Mouse (Mus musculus): ENCODE measurements at regions not wholly inside any gene's neighbourhood (a gene's known extent, or its start where the extent isn't known, plus 50 kb on each side); places are given as distances from the start of the nearest gene placed in this dataset.

- ATAC-seq (ENCODE audit: insufficient number of reproducible peaks, low FRiP score, low TSS enrichment) = no peak
Measured at GRCm38 (mm10) chr12:26075638-26076254, 339.3 kb downstream of the Rnf144a start.

GRCm38 (mm10) chr12:26072180-26072579 lies 342.9 kb downstream of the Rnf144a start:
- no peak for ATAC-seq (ENCODE audit: insufficient number of reproducible peaks, low FRiP score, low TSS enrichment)

- peak; percentile 60 for ATAC-seq (ENCODE audit: insufficient number of reproducible peaks, low FRiP score, low TSS enrichment)
Measured at GRCm38 (mm10) chr12:26071610-26072009, 343.4 kb downstream of the Rnf144a start.

GRCm38 (mm10) chr12:26068685-26069008 lies 346.4 kb downstream of the Rnf144a start:
- no peak for ATAC-seq (ENCODE audit: insufficient number of reproducible peaks, low FRiP score, low TSS enrichment)

- no peak for ATAC-seq (ENCODE audit: insufficient number of reproducible peaks, low FRiP score, low TSS enrichment)
Measured at GRCm38 (mm10) chr12:26067866-26068684, 347.0 kb downstream of the Rnf144a start.

- ATAC-seq (ENCODE audit: insufficient number of reproducible peaks, low FRiP score, low TSS enrichment) = no peak
Measured at GRCm38 (mm10) chr12:26060378-26060777, 354.7 kb downstream of the Rnf144a start.

- ATAC-seq (ENCODE audit: insufficient number of reproducible peaks, low FRiP score, low TSS enrichment) = no peak
Measured at GRCm38 (mm10) chr12:26059090-26059489, 356.0 kb downstream of the Rnf144a start.

- no peak for ATAC-seq (ENCODE audit: insufficient number of reproducible peaks, low FRiP score, low TSS enrichment)
Measured at GRCm38 (mm10) chr12:26057491-26058054, 357.5 kb downstream of the Rnf144a start.

GRCm38 (mm10) chr12:26046991-26047390 lies 368.1 kb downstream of the Rnf144a start:
- no peak for ATAC-seq (ENCODE audit: insufficient number of reproducible peaks, low FRiP score, low TSS enrichment)

- no peak for ATAC-seq (ENCODE audit: insufficient number of reproducible peaks, low FRiP score, low TSS enrichment)
Measured at GRCm38 (mm10) chr12:26045321-26045720, 369.7 kb downstream of the Rnf144a start.

GRCm38 (mm10) chr12:26012951-26013350 lies 402.1 kb downstream of the Rnf144a start:
- ATAC-seq (ENCODE audit: insufficient number of reproducible peaks, low FRiP score, low TSS enrichment) = no peak

- no peak for ATAC-seq (ENCODE audit: insufficient number of reproducible peaks, low FRiP score, low TSS enrichment)
Measured at GRCm38 (mm10) chr12:25994063-25994462, 421.0 kb downstream of the Rnf144a start.

GRCm38 (mm10) chr12:25991801-25992525 lies 423.1 kb downstream of the Rnf144a start:
- no peak for ATAC-seq (ENCODE audit: insufficient number of reproducible peaks, low FRiP score, low TSS enrichment)

- ATAC-seq (ENCODE audit: insufficient number of reproducible peaks, low FRiP score, low TSS enrichment) = no peak
Measured at GRCm38 (mm10) chr12:25982545-25982944, 432.5 kb downstream of the Rnf144a start.

- no peak for ATAC-seq (ENCODE audit: insufficient number of reproducible peaks, low FRiP score, low TSS enrichment)
Measured at GRCm38 (mm10) chr12:25978335-25978734, 436.7 kb downstream of the Rnf144a start.

- ATAC-seq (ENCODE audit: insufficient number of reproducible peaks, low FRiP score, low TSS enrichment) = no peak
Measured at GRCm38 (mm10) chr12:25958584-25958983, 456.5 kb downstream of the Rnf144a start.

- no peak for ATAC-seq (ENCODE audit: insufficient number of reproducible peaks, low FRiP score, low TSS enrichment)
Measured at GRCm38 (mm10) chr12:25957547-25957946, 457.5 kb downstream of the Rnf144a start.

- ATAC-seq (ENCODE audit: insufficient number of reproducible peaks, low FRiP score, low TSS enrichment) = peak; percentile 85
Measured at GRCm38 (mm10) chr12:25947107-25947506, 467.9 kb downstream of the Rnf144a start.

- no peak for ATAC-seq (ENCODE audit: insufficient number of reproducible peaks, low FRiP score, low TSS enrichment)
Measured at GRCm38 (mm10) chr12:25946121-25946520, 468.9 kb downstream of the Rnf144a start.

- no peak for ATAC-seq (ENCODE audit: insufficient number of reproducible peaks, low FRiP score, low TSS enrichment)
Measured at GRCm38 (mm10) chr12:25938856-25939255, 476.2 kb downstream of the Rnf144a start.

GRCm38 (mm10) chr12:25934946-25935345 lies 480.1 kb downstream of the Rnf144a start:
- peak; percentile 60 for ATAC-seq (ENCODE audit: insufficient number of reproducible peaks, low FRiP score, low TSS enrichment)

Measured in cerebellum, adult (tissue).